Mouse (Mus musculus): ENCODE data around the gene Col1a1. TPM values are rescaled to one million over a fixed set of nuclear protein-coding genes. Genes with fewer than 3 reads are reported as not detected.
"Not testable (repeated sequence)": the region's sequence is repeated elsewhere in the genome, so short reads cannot be mapped to it uniquely, and the experiment has no call there.

Gene Col1a1
- polyA plus RNA-seq, 1 experiment from 2014 or later = 89.0 TPM

- 22% methylated on average over 8 of the region's 8 CpGs for WGBS
- no peak for ATAC-seq (ENCODE audit: insufficient number of reproducible peaks, low FRiP score, low TSS enrichment, low read depth)
- Histone ChIP-seq H3K4me3 (ENCODE audit: low read depth, low read length) (no peak overlapping the region), H3K4me2 (ENCODE audit: low read depth, severe bottlenecking) (no peak overlapping the region), H3K36me3 (ENCODE audit: control insufficient read depth, insufficient read depth, low read length) (no peaks in the 10 kb centered on the region), H3K9me3 (ENCODE audit: control insufficient read depth, low read length) (no peaks in the 10 kb centered on the region), H3K9ac (ENCODE audit: low read length) (no peak overlapping the region), H3K27me3 (ENCODE audit: control insufficient read depth, insufficient read depth, low read length) (no peaks in the 10 kb centered on the region), H3K4me1 (ENCODE audit: control insufficient read depth, insufficient read depth, low read length) (peaks cover 8% of the 10 kb centered on the region; the same call in 1 of the 2 replicates), H3K27ac (replicated peaks; ENCODE audit: low read depth, low read length) (no peak overlapping the region)
- no peak for DNase-seq (ENCODE audit: low spot score)
Observed at GRCm38 (mm10) chr11:94958065-94958858, 22.2 kb downstream of the Col1a1 start.

- DNase-seq (ENCODE audit: low spot score) (no peak), ATAC-seq (ENCODE audit: insufficient number of reproducible peaks, low FRiP score, low TSS enrichment, low read depth) (no peak)
- H3K9me3 ChIP-seq (ENCODE audit: control insufficient read depth, low read length) = no peaks in the 10 kb centered on the region
- no peak overlapping the region for H3K4me3 ChIP-seq (ENCODE audit: low read depth, low read length)
- 82% methylated on average over 5 of the region's 5 CpGs for WGBS
- no peaks in the 10 kb centered on the region for H3K27me3 ChIP-seq (ENCODE audit: control insufficient read depth, insufficient read depth, low read length)
- H3K9ac ChIP-seq (ENCODE audit: low read length) = no peak overlapping the region
- H3K4me1 ChIP-seq (ENCODE audit: control insufficient read depth, insufficient read depth, low read length) = peaks cover 8% of the 10 kb centered on the region; the same call in 1 of the 2 replicates
- no peak overlapping the region for H3K27ac ChIP-seq (replicated peaks; ENCODE audit: low read depth, low read length)
- H3K4me2 ChIP-seq (ENCODE audit: low read depth, severe bottlenecking) = no peak overlapping the region
- no peaks in the 10 kb centered on the region for H3K36me3 ChIP-seq (ENCODE audit: control insufficient read depth, insufficient read depth, low read length)
Observed at GRCm38 (mm10) chr11:94962534-94963101, 26.6 kb downstream of the Col1a1 start.

- 51% methylated on average over 4 of the region's 4 CpGs for WGBS
- Histone ChIP-seq H3K4me1 (ENCODE audit: control insufficient read depth, insufficient read depth, low read length) (no peaks in the 10 kb centered on the region), H3K27ac (replicated peaks; ENCODE audit: low read depth, low read length) (no peak within 1 kb of the TSS), H3K36me3 (ENCODE audit: control insufficient read depth, insufficient read depth, low read length) (no peaks in the 10 kb centered on the region), H3K4me2 (ENCODE audit: low read depth, severe bottlenecking) (no peak within 1 kb of the TSS), H3K9ac (ENCODE audit: low read length) (no peak within 1 kb of the TSS), H3K4me3 (ENCODE audit: low read depth, low read length) (no peak within 1 kb of the TSS), H3K9me3 (ENCODE audit: control insufficient read depth, low read length) (no peaks in the 10 kb centered on the region), H3K27me3 (ENCODE audit: control insufficient read depth, insufficient read depth, low read length) (no peaks in the 10 kb centered on the region)
- ATAC-seq (ENCODE audit: insufficient number of reproducible peaks, low FRiP score, low TSS enrichment, low read depth) = no peak
- DNase-seq (ENCODE audit: low spot score) = no peak
Observed at GRCm38 (mm10) chr11:94967419-94967818, 31.4 kb downstream of the Col1a1 start, which contains the start of gene Hils1. Hils1 (plus strand) TSS chr11:94967593.

- Histone ChIP-seq H3K27me3 (ENCODE audit: control insufficient read depth, insufficient read depth, low read length) (no peaks in the 10 kb centered on the region), H3K9ac (ENCODE audit: low read length) (no peak overlapping the region), H3K4me1 (ENCODE audit: control insufficient read depth, insufficient read depth, low read length) (no peaks in the 10 kb centered on the region), H3K4me3 (ENCODE audit: low read depth, low read length) (no peak overlapping the region), H3K9me3 (ENCODE audit: control insufficient read depth, low read length) (no peaks in the 10 kb centered on the region), H3K36me3 (ENCODE audit: control insufficient read depth, insufficient read depth, low read length) (no peaks in the 10 kb centered on the region), H3K27ac (replicated peaks; ENCODE audit: low read depth, low read length) (no peak overlapping the region), H3K4me2 (ENCODE audit: low read depth, severe bottlenecking) (no peak overlapping the region)
- DNase-seq (ENCODE audit: low spot score) (no peak), ATAC-seq (ENCODE audit: insufficient number of reproducible peaks, low FRiP score, low TSS enrichment, low read depth) (no peak)
- WGBS = 86% methylated on average over 7 of the region's 7 CpGs
Observed at GRCm38 (mm10) chr11:94968187-94968586, 32.2 kb downstream of the Col1a1 start.

- H3K9me3 ChIP-seq (ENCODE audit: control insufficient read depth, low read length); H3K27ac ChIP-seq (replicated peaks; ENCODE audit: low read depth, low read length); H3K4me3 ChIP-seq (ENCODE audit: low read depth, low read length); H3K4me2 ChIP-seq (ENCODE audit: low read depth, severe bottlenecking); ATAC-seq (ENCODE audit: insufficient number of reproducible peaks, low FRiP score, low TSS enrichment, low read depth); H3K27me3 ChIP-seq (ENCODE audit: control insufficient read depth, insufficient read depth, low read length); H3K4me1 ChIP-seq (ENCODE audit: control insufficient read depth, insufficient read depth, low read length); H3K9ac ChIP-seq (ENCODE audit: low read length); DNase-seq (ENCODE audit: low spot score); H3K36me3 ChIP-seq (ENCODE audit: control insufficient read depth, insufficient read depth, low read length): not testable (repeated sequence)
- 98% methylated on average over 4 of the region's 4 CpGs for WGBS
Observed at GRCm38 (mm10) chr11:94969709-94970108, 33.7 kb downstream of the Col1a1 start.

- DNase-seq (ENCODE audit: low spot score) = peak; percentile 80
- no peaks in the 10 kb centered on the region for H3K36me3 ChIP-seq (ENCODE audit: control insufficient read depth, insufficient read depth, low read length)
- H3K4me2 ChIP-seq (ENCODE audit: low read depth, severe bottlenecking) = no peak overlapping the region
- no peak overlapping the region for H3K4me3 ChIP-seq (ENCODE audit: low read depth, low read length)
- H3K9me3 ChIP-seq (ENCODE audit: control insufficient read depth, low read length) = no peaks in the 10 kb centered on the region
- ATAC-seq (ENCODE audit: insufficient number of reproducible peaks, low FRiP score, low TSS enrichment, low read depth) = no peak
- no peak overlapping the region for H3K27ac ChIP-seq (replicated peaks; ENCODE audit: low read depth, low read length)
- no peaks in the 10 kb centered on the region for H3K27me3 ChIP-seq (ENCODE audit: control insufficient read depth, insufficient read depth, low read length)
- H3K9ac ChIP-seq (ENCODE audit: low read length) = no peak overlapping the region
- 66% methylated on average over 15 of the region's 15 CpGs for WGBS
- no peaks in the 10 kb centered on the region for H3K4me1 ChIP-seq (ENCODE audit: control insufficient read depth, insufficient read depth, low read length)
Observed at GRCm38 (mm10) chr11:94970210-94970943, 34.4 kb downstream of the Col1a1 start.

GRCm38 (mm10) chr11:94971895-94972615 is 36.0 kb downstream of the Col1a1 start:
- H3K4me1 ChIP-seq (ENCODE audit: control insufficient read depth, insufficient read depth, low read length) = no peaks in the 10 kb centered on the region
- no peak for DNase-seq (ENCODE audit: low spot score)
- no peak overlapping the region for H3K4me2 ChIP-seq (ENCODE audit: low read depth, severe bottlenecking)
- no peak overlapping the region for H3K9ac ChIP-seq (ENCODE audit: low read length)
- no peaks in the 10 kb centered on the region for H3K27me3 ChIP-seq (ENCODE audit: control insufficient read depth, insufficient read depth, low read length)
- no peaks in the 10 kb centered on the region for H3K9me3 ChIP-seq (ENCODE audit: control insufficient read depth, low read length)
- H3K27ac ChIP-seq (replicated peaks; ENCODE audit: low read depth, low read length) = no peak overlapping the region
- whole genome bisulfite sequencing = 64% methylated on average over 16 of the region's 16 CpGs
- no peak for ATAC-seq (ENCODE audit: insufficient number of reproducible peaks, low FRiP score, low TSS enrichment, low read depth)
- no peaks in the 10 kb centered on the region for H3K36me3 ChIP-seq (ENCODE audit: control insufficient read depth, insufficient read depth, low read length)
- H3K4me3 ChIP-seq (ENCODE audit: low read depth, low read length) = no peak overlapping the region

- ATAC-seq (ENCODE audit: insufficient number of reproducible peaks, low FRiP score, low TSS enrichment, low read depth) (no peak), DNase-seq (ENCODE audit: low spot score) (no peak)
- no peak overlapping the region for H3K9ac ChIP-seq (ENCODE audit: low read length)
- H3K27ac ChIP-seq (replicated peaks; ENCODE audit: low read depth, low read length) = no peak overlapping the region
- 70% methylated on average over 5 of the region's 5 CpGs for WGBS
- H3K27me3 ChIP-seq (ENCODE audit: control insufficient read depth, insufficient read depth, low read length) = no peaks in the 10 kb centered on the region
- H3K9me3 ChIP-seq (ENCODE audit: control insufficient read depth, low read length) = no peaks in the 10 kb centered on the region
- no peaks in the 10 kb centered on the region for H3K4me1 ChIP-seq (ENCODE audit: control insufficient read depth, insufficient read depth, low read length)
- H3K4me2 ChIP-seq (ENCODE audit: low read depth, severe bottlenecking) = no peak overlapping the region
- no peaks in the 10 kb centered on the region for H3K36me3 ChIP-seq (ENCODE audit: control insufficient read depth, insufficient read depth, low read length)
- no peak overlapping the region for H3K4me3 ChIP-seq (ENCODE audit: low read depth, low read length)
Observed at GRCm38 (mm10) chr11:94972887-94973286, 36.9 kb downstream of the Col1a1 start.

All from limb, embryonic 11.5 days (tissue).